Mouse (Mus musculus) gastrocnemius, adult 18-20 months (tissue): Measurements from ENCODE around the gene Phf21a. TPM values are rescaled to one million over a fixed set of nuclear protein-coding genes. Genes with fewer than 3 reads are reported as not detected.
"Not testable (repeated sequence)": the region's sequence is repeated elsewhere in the genome, so short reads cannot be mapped to it uniquely, and the experiment has no call there.

Source experiments
- DNase-seq: peaks from one replicate; pipeline ENCODE4 v3.0.0; 2021; ENCODE audit warnings: low spot score
- total RNA-seq, 2 experiments: library from RNA; stranded (reverse); gene quantifications; 2 replicates each; pipeline ENCODE4 v1.2.3; 2021

Phf21a gene
- total RNA-seq, 2 experiments from 2014 or later, result 21.5 to 25.4 TPM

DNA sequence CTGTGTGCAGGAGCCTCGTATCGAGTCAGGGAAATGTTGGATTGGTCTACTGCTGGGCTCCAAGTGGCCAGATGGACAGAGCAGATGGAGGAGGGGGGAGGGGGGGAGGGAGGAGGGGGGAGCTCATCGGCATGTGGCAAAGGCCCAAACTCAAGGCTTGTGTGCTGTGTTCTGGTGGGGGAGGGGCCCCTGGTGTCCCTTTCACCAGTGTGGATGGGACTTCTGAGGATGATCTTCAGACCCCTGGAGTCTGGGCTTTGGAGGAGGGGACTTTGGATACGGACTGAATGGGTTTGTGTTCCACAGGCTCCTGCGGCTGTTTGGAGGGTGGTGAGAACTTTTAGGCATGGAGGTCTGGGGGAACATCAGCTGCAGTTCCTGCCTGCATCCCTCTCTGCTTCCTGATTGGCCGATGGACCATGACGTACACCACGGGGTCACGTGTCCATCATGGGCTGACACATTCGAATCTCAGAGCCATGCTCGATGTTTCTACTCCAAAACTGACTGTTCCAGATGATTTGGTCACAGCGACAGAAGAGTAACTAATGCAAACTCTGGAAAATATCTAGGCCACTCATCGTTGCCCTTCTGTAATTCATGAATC, 16.7 kb upstream of the Phf21a start:
- no peak for DNase-seq

DNA sequence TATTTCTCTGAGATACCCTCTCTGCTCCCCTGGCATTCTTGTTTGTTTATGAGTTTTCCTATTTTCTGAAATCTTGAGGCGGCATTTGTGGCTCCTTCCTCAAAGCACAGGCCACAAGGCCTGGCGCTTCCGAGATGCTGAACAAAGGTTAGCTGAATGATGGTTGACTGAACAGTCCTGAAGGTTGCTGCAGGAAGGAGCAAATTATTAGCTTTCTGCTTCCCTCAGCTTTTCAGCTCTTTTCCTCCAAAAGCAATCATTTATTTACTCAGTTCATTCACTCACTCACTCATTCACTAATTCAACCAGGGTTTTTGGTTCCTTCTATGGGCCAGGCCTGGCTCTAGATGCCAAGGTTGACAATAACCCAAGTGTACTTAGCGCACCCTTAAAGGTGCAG, 10.7 kb upstream of the Phf21a start:
- DNase-seq, result no peak

DNA sequence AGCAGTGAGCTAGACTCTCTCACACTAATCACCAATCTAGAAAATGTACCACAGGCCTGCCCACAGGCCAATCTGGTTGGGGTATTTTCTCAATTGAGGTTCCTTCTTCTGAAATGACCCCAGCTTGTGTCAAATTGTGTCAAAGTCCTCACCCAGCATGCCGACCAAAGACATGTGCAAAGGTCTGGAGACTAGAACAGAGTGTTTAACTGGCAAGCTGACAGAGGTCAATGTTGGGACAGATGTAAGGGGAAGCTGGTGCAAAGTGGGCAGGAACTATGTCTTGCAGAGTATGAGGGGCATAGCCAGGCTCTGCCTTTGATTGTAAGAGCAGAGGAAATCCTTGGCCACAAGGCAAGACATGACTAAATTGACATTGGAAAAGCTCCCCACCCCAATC, 7.2 kb upstream of the Phf21a start:
- no peak for DNase-seq

DNA sequence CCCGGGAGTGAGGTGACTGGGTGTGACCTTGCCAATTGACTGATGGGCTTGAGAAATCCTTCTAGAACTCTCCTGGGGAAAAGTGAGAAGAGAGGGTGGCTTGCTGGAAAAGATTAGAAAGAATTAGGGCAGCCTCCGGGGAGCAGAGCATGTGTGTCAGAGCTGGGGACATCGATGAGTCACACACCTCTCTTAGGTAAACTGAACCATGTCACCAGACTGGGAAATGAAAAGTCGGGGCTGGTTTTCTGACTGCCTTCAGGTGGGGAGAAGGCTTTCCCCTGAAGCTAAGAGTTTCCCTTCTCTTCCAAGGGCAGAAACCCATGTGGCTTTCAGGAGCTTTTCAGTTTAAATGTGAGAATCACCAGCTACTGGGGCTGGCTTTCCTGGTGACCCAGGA, 5.9 kb upstream of the Phf21a start:
- DNase-seq, result no peak

DNA sequence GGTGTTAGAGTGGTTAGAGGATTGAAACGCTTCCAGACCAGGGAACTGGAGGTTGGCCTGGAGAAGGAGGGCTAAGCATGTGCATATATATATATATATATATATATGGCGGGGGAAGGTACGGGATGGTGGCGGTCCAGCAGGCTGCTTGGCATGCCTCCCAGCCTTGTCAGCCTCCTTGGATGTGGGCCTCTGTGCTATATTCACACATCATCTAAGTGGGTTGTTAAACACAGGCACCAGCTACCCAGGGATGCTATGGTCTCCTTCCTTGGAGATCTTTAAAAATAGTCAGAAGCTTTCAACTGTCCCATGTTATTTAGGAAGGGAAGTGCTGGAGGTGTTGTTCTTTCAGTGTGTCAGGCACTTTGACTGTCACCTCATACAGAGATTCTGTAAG, 3.1 kb upstream of the Phf21a start:
- DNase-seq, result no peak

DNA sequence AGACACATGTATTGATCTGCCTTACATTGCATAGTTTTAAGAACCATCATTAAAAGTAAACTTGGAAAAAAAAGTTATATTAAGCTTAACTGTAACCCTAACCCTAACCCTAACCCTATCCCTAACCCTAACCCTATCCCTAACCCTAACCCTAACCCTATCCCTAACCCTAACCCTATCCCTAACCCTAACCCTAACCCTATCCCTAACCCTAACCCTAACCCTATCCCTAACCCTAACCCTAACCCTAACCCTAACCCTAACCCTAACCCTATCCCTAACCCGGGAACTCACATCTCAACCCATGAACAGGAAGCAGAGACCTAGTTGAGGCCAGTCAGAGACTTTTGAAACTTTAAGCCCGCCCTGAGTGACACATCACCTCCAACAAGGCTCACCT, 586 bp downstream of the Phf21a start:
- not testable (repeated sequence) for DNase-seq

DNA sequence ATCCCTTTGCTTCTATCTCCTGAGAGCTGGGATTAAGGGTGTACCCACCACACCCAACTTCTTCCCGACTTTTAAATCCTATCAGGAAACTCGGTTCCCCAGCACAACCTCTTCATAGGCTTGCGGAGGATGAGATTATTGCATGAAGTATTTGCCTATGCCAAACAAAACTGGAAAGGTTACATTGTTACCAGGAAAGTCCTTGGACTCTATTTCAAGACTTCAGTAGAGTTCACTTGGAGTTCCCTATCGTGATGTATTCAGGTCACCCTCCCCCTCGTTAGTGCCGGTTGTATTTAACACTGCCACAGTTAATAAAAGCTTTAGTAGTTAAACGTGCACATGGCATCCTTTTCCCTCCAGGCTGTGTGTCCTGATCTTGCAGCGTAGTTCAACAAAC, 1.2 kb downstream of the Phf21a start:
- no peak for DNase-seq

DNA sequence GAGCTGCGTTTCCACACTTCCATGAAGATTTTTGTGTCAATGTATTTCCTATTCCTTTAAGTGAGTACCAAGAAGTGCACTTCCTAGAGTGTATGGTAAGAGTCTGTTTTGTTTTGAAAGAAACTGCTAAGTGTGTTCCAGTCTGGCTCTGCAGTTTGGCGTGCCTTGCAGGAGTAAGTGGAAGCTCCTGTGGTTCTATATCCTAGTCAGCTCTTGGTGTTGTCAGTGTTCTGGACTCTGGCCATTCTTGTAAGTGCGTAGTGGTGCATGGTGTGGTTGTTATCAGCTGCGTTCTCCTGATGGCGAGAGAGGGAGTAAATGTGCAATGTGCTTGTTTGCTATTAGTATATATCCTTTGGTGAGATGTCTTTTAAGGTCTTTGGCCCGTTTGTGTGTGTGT, 7.9 kb downstream of the Phf21a start:
- DNase-seq, result no peak

DNA sequence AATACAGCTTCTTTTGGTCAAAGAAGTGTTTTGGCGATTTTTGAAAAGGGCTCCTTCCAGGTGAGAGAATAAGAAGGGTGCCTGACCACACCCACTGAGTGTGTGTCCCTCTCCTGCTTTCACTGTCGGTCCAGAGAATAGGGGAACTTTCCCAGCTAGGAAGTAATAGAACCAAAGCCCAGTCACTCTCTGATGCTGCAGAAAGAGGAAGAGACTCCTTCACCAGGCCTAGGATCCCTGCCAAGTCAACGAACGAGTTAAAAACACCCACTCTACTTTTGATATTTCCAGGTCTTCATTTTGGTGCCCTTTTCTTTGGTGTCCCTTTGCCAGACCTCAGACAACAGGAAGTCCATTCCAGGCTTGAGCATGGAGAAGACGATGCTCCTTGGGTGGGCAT, 31.6 kb downstream of the Phf21a start:
- no peak for DNase-seq

DNA sequence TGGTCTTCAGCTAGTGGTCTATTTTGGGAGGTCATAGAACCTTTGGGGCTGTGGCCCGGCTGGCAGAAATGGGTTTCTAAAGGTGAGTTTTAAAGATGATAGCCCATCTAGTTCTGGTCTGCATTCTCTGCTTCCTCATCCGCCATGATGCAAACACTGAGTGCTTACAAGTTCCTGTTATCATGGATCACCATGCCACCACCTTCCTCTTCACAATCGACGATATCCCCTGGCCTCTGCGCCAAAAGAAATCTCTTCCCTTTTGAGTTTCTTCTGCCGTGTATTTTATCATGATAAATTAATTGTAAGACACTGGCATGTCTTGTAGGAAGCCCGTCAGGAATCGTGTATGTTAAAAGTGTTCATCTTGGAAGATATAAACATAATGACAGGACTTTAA, 32.4 kb downstream of the Phf21a start:
- DNase-seq, result no peak

DNA sequence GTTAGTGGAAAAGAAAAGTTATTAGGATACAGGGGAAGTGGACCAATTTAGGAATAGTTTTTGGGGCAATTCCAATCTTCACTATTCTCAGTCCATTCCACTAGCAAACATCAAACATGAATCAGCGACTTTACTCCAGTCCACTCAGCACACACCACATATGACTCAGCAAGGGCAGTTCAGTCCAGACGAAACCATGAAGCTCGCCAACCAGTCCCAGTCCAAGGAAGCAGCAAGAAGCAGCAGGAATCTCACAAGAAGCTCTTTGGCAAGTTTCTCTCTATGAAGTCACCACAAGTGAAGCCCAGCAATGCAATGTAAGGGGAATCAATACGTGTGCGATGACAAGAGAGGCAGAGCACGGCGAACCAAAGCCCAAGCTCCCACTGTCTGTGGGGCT, 37.2 kb downstream of the Phf21a start:
- DNase-seq, result no peak

DNA sequence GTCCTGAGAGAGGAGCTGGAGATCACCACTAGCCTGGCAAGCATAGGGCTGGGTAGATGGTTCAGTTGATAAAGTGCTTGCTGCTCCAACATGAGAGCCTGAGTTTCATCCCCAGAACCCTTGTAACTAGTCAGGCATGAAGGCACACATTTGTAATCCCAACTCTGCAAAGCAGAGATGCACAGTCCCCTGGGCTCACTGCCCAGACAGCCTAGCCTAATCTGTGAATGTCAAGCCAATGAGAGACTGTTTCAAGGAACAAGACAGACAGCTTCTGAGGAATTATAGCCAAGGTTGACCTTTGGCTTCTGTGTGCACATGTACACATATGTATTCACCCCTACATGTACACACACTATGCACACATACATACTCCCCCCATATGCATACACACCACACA, 45.8 kb downstream of the Phf21a start:
- no peak for DNase-seq

DNA sequence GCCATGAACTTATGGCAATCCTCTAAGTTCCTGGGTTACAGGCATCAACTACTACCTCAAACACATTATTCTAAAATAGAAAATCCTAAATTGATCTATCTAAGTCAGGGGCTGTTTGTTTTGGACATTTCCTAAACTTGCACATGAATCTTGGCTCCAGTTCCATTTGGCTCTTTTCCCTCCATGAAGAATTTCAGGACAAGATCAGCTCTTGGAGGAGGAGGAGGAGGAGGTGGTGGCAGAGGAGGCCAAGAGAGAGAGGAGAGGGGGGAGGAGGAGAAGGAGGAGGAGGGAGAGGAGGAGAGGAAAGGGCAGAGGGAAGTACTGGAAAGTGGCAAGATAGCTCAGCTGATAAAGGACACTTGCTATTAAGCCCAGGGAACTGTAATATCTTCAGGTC, 46.4 kb downstream of the Phf21a start:
- no peak for DNase-seq

DNA sequence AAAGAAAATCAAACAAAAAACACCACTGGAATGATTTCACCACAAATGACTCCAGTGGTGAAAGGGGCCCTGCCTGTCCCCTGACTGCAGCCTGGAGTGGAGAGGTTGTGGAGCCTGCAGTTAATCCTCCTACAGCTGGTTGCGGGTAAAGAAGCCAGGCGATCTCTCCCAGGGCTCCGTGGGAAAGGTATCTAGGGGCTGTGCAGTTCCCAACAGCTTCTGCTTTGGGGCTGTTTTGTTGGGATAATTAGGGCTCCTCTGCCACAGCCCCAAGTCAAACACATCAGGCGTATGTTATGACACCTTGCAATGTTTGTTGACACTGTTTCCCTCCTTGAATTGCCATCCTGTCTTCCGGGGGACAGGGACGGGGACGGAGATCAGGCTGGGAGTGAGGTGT, 47.5 kb downstream of the Phf21a start:
- no peak for DNase-seq

DNA sequence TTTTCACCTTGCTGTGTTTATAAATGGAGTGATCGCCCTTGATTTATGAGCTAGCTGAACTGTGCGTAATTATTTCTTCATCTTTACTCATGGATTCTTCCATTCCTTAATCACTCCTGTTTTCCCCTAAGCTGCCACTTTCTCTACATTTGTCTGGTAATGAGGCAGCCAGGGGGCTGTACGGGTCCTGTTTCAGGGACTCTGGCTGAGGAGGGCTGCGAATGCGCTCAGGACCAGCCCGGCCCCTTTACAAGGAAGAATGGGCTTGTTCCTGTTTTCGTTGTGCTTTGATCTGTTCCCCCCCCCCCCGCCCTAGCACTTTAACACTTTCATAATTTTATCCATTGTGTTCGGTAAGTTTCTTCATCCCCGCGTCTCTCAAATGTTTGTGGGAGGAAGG, 48.2 kb downstream of the Phf21a start:
- DNase-seq, result no peak

DNA sequence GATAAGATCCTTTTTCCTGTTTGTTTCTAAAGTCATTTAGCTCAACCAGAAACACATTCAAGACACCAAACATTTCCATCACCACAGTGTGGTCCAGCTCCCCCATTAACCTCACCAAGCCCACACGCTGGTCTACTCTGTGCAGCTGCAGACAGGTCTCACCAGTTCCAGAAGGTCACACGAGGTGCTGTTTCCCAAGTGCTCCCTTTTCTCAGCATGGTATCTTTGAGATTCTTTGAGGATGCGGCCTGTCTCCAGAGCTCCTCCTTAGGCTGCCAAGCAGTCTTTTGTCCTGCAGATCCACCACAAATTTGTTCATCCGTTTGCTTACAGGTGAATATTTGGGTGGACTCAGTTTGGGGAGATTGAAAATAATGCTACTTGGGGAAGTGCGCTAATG, 51.0 kb downstream of the Phf21a start:
- no peak for DNase-seq

DNA sequence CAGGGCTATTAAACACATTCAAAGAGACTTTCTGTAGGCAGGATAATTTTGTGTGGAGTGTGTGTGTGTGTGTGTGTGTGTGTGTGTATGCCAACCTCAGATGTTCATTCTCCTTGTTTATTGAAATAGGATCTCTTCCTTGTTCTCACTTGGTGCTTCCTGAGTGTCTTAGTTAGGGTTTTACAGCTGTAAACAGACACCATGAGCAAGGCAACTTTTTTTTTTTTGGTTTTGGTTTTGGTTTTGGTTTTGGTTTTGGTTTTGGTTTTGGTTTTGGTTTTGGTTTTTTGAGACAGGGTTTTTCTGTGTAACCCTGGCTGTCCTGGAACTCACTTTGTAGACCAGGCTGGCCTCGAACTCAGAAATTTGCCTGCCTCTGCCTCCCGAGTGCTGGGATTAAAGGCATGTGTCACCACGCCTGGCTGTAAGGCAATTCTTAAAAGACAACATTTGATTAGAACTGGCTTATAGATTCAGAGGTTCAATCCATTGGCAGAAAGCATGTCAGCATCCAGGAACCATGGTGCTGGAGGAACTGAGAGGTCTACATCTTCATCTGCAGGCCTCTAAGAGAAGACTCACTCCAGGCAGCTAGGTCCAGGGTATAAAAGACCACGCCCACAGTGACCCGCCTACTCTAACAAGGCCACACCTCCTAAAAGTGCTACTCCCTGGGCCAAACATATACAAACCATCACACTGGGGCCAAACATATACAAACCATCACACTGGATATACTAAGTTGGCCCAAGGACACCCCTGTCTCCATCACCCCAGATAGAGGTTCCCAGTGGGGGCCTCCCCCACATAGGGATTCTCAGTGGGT, 55.2 kb downstream of the Phf21a start:
- not testable (repeated sequence) for DNase-seq

DNA sequence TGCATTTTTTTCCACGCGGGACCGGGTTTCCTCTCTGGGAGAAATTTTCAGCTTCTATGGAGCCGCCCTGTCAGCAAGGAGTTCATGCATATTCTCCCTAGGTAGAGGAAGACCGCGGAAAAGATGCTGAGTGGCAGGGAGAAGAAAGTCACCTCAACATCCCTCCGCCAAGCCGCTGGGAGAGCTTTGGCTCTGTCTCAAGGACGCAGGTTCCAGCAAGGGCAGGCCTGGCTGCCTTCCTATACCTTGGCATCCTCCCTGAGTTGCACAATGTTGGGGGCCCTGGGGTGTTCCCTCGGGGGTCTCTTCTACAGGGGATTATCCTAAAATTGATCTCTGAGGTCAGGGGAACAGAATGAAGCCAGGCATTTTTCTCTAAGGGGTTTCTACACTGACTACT, 71.4 kb downstream of the Phf21a start:
- DNase-seq, result no peak

DNA sequence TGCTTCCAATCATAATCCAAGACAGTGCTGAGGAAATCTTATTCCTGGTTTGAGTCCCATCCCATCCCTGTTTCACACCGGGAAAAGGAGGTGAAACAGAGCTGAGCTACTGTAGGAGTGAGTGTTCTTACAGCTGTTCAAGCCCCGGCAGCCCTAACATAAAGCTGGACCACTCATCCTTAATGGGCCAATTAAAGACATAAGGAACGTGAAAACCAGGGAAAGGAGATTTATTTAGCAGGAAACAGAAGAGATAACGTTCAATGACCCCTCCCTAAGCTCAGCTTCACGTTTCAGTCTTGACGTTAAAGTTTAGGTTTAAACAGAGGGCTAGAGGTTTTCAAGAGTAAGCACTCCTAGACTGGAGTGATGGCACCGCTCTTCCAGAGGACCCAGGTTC, 74.0 kb downstream of the Phf21a start:
- no peak for DNase-seq

DNA sequence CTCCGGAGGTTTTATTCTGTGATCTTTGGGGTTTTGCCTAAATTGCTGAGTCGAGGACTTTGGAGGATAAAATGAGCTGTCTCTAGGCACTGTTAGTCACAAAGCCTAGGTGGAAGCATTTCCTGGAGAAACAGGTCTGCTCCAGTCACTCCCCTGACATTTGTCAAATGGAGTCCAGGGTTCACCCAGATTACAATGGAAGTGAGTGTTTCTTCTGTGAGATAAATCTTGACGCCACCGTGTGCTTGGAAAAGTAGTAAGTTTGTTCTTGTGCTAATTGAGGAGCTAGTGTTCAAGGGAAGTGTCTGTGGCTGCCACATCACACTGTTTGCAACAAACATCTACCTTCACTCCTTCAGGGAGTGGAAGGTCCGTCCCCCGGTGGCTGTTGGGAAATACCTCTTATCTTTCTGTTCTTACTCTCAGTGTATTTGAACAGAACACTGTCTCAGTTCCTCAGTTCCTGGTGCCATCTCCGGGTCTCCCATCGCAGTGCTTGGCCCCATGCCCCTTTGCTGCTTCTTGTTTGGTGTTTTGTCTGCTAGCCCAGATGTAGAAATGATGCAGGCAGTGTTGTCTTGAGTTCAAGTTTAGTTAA, 78.2 kb downstream of the Phf21a start:
- no peak for DNase-seq

DNA sequence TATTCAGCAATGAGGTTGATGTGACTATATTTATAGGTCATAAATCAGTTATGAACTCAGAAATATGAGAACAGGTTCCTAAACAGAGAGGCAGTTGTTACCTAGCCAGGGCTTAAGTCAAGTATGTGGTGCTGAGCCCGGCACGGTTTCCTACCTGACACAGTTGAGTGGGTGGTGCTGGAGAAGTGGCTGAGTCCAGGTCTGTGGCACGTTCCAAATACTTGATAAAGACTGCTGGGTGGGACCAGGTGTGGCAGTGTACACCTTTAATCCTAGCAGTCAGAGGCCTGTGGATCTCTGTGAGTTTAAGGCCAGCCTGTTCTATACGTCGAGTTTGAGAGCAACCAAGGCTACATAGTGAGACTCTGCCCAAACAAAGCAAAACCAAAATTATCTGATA, 79.4 kb downstream of the Phf21a start:
- DNase-seq, result no peak

DNA sequence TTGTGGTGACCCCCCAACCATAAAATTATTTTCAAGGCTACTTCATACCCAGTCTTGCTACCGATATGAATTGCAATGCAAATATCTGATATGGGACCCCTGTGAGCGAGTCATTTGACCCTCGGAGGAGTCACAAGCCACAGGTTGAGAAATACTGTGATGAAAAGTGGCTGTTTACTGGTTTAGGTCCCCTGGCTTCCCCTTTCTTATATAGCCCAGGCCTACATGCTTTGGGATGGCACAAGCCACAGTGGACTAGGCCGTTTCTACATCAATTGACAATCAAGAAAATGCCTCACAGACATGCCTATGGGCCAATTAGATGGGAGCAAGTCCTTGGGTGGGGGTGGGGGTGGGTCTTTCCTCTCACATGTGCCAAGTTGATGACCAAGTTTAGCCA, 80.3 kb downstream of the Phf21a start:
- no peak for DNase-seq

DNA sequence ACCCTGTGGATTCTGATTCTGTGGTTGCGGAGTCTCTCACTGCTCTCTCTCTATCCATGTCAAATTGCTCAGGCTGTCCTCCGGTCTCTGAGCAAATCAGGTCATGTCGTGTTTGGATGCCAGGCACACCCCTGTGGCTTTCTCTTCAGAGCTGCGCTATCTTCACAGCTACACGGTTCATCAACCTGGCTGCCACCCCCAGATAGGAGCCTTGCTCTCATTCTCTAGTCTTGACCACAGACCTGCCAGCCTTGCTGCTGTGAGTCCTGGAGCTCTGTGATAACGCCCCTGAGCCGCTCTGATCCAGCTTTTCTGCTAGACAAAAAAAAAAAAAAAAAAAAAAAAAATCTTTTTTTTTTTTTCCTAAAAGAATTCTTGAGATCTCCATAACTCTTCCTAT, 81.3 kb downstream of the Phf21a start:
- DNase-seq, result no peak
